Mouse (Mus musculus): Measurements from ENCODE around the gene Celsr1. TPM values are rescaled to one million over a fixed set of nuclear protein-coding genes. Genes with fewer than 3 reads are reported as not detected.

Celsr1 gene
- polyA plus RNA-seq, 1 experiment from 2014 or later: 5.1 TPM

GRCm38 (mm10) chr15:86018753-86019512, 14.6 kb downstream of the Celsr1 start:
- H3K36me3 ChIP-seq (ENCODE audit: control insufficient read depth, insufficient read depth, low read length): no peaks in the 10 kb centered on the region
- 0 out of 2 replicates have a peak, but pooled peaks cover 2% of the 10 kb centered on the region for H3K4me1 ChIP-seq (replicated peaks; ENCODE audit: control insufficient read depth, insufficient read depth, low read length)
- no peak overlapping the region for H3K4me3 ChIP-seq (ENCODE audit: low read depth, low read length)
- H3K9ac ChIP-seq (ENCODE audit: low read depth, low read length): no peak overlapping the region
- WGBS: 96% methylated on average over 5 of the region's 5 CpGs
- H3K9me3 ChIP-seq (ENCODE audit: control insufficient read depth, low read length): peaks cover 4% of the 10 kb centered on the region; the same call in 1 of the 2 replicates
- H3K27me3 ChIP-seq (ENCODE audit: control insufficient read depth, insufficient read depth, low read length): no peaks in the 10 kb centered on the region
- no peak for DNase-seq (ENCODE audit: low spot score)
- H3K4me2 ChIP-seq (replicated peaks; ENCODE audit: low read depth, low read length): no peak overlapping the region
- no peak overlapping the region for H3K27ac ChIP-seq (ENCODE audit: low read depth, low read length)
- ATAC-seq (ENCODE audit: low FRiP score): no peak

GRCm38 (mm10) chr15:86017336-86017735, 16.2 kb downstream of the Celsr1 start:
- Histone ChIP-seq H3K4me1 (replicated peaks; ENCODE audit: control insufficient read depth, insufficient read depth, low read length) (peaks cover 12% of the 10 kb centered on the region), H3K4me3 (ENCODE audit: low read depth, low read length) (no peak overlapping the region), H3K9me3 (ENCODE audit: control insufficient read depth, low read length) (peaks cover 4% of the 10 kb centered on the region; the same call in 1 of the 2 replicates), H3K36me3 (ENCODE audit: control insufficient read depth, insufficient read depth, low read length) (no peaks in the 10 kb centered on the region), H3K4me2 (replicated peaks; ENCODE audit: low read depth, low read length) (no peak overlapping the region), H3K27me3 (ENCODE audit: control insufficient read depth, insufficient read depth, low read length) (no peaks in the 10 kb centered on the region), H3K9ac (ENCODE audit: low read depth, low read length) (no peak overlapping the region), H3K27ac (ENCODE audit: low read depth, low read length) (no peak overlapping the region)
- no peak for ATAC-seq (ENCODE audit: low FRiP score)
- no peak for DNase-seq (ENCODE audit: low spot score)
- 96% methylated on average over 6 of the region's 6 CpGs for WGBS

GRCm38 (mm10) chr15:86015860-86016541, 17.6 kb downstream of the Celsr1 start:
- Histone ChIP-seq H3K4me3 (ENCODE audit: low read depth, low read length) (no peak overlapping the region), H3K9me3 (ENCODE audit: control insufficient read depth, low read length) (peaks cover 4% of the 10 kb centered on the region; the same call in 1 of the 2 replicates), H3K9ac (ENCODE audit: low read depth, low read length) (no peak overlapping the region), H3K27ac (ENCODE audit: low read depth, low read length) (no peak overlapping the region), H3K4me1 (replicated peaks; ENCODE audit: control insufficient read depth, insufficient read depth, low read length) (peaks cover 12% of the 10 kb centered on the region), H3K27me3 (ENCODE audit: control insufficient read depth, insufficient read depth, low read length) (no peaks in the 10 kb centered on the region), H3K36me3 (ENCODE audit: control insufficient read depth, insufficient read depth, low read length) (no peaks in the 10 kb centered on the region; the same call in 1 of the 2 replicates), H3K4me2 (replicated peaks; ENCODE audit: low read depth, low read length) (no peak overlapping the region)
- DNase-seq (ENCODE audit: low spot score) (no peak), ATAC-seq (ENCODE audit: low FRiP score) (no peak)
- WGBS: 64% methylated on average over 13 of the region's 13 CpGs

GRCm38 (mm10) chr15:86015026-86015425, 18.6 kb downstream of the Celsr1 start:
- Histone ChIP-seq H3K4me2 (replicated peaks; ENCODE audit: low read depth, low read length) (no peak overlapping the region), H3K27me3 (ENCODE audit: control insufficient read depth, insufficient read depth, low read length) (no peaks in the 10 kb centered on the region), H3K9me3 (ENCODE audit: control insufficient read depth, low read length) (peaks cover 4% of the 10 kb centered on the region; the same call in 1 of the 2 replicates), H3K9ac (ENCODE audit: low read depth, low read length) (no peak overlapping the region), H3K36me3 (ENCODE audit: control insufficient read depth, insufficient read depth, low read length) (no peaks in the 10 kb centered on the region; the same call in 1 of the 2 replicates), H3K4me1 (replicated peaks; ENCODE audit: control insufficient read depth, insufficient read depth, low read length) (peaks cover 12% of the 10 kb centered on the region), H3K27ac (ENCODE audit: low read depth, low read length) (no peak overlapping the region), H3K4me3 (ENCODE audit: low read depth, low read length) (no peak overlapping the region)
- ATAC-seq (ENCODE audit: low FRiP score) (no peak), DNase-seq (ENCODE audit: low spot score) (no peak)
- WGBS: 90% methylated on average over 7 of the region's 7 CpGs

- H3K9ac ChIP-seq (ENCODE audit: low read depth, low read length): no peak overlapping the region
- H3K4me1 ChIP-seq (replicated peaks; ENCODE audit: control insufficient read depth, insufficient read depth, low read length): peaks cover 12% of the 10 kb centered on the region
- H3K27ac ChIP-seq (ENCODE audit: low read depth, low read length): no peak overlapping the region
- H3K27me3 ChIP-seq (ENCODE audit: control insufficient read depth, insufficient read depth, low read length): no peaks in the 10 kb centered on the region
- peak; percentile 59; the same call in 1 of the 2 replicates for ATAC-seq (ENCODE audit: low FRiP score)
- no peak overlapping the region for H3K4me3 ChIP-seq (ENCODE audit: low read depth, low read length)
- no peak overlapping the region for H3K4me2 ChIP-seq (replicated peaks; ENCODE audit: low read depth, low read length)
- 34% methylated on average over 10 of the region's 10 CpGs for WGBS
- H3K36me3 ChIP-seq (ENCODE audit: control insufficient read depth, insufficient read depth, low read length): no peaks in the 10 kb centered on the region; the same call in 1 of the 2 replicates
- DNase-seq (ENCODE audit: low spot score): no peak
- no peaks in the 10 kb centered on the region for H3K9me3 ChIP-seq (ENCODE audit: control insufficient read depth, low read length)
Measured at GRCm38 (mm10) chr15:86013656-86014055, 19.9 kb downstream of the Celsr1 start.

GRCm38 (mm10) chr15:86013130-86013529, 20.4 kb downstream of the Celsr1 start:
- H3K4me2 ChIP-seq (replicated peaks; ENCODE audit: low read depth, low read length): no peak overlapping the region
- peaks cover 12% of the 10 kb centered on the region for H3K4me1 ChIP-seq (replicated peaks; ENCODE audit: control insufficient read depth, insufficient read depth, low read length)
- H3K4me3 ChIP-seq (ENCODE audit: low read depth, low read length): no peak overlapping the region
- no peak for DNase-seq (ENCODE audit: low spot score)
- no peaks in the 10 kb centered on the region for H3K27me3 ChIP-seq (ENCODE audit: control insufficient read depth, insufficient read depth, low read length)
- peak; percentile 53; the same call in 1 of the 2 replicates for ATAC-seq (ENCODE audit: low FRiP score)
- WGBS: 17% methylated on average over 2 of the region's 2 CpGs
- no peak overlapping the region for H3K9ac ChIP-seq (ENCODE audit: low read depth, low read length)
- no peaks in the 10 kb centered on the region for H3K9me3 ChIP-seq (ENCODE audit: control insufficient read depth, low read length)
- H3K27ac ChIP-seq (ENCODE audit: low read depth, low read length): no peak overlapping the region
- H3K36me3 ChIP-seq (ENCODE audit: control insufficient read depth, insufficient read depth, low read length): no peaks in the 10 kb centered on the region; the same call in 1 of the 2 replicates

- no peak overlapping the region for H3K4me3 ChIP-seq (ENCODE audit: low read depth, low read length)
- no peaks in the 10 kb centered on the region for H3K9me3 ChIP-seq (ENCODE audit: control insufficient read depth, low read length)
- H3K4me1 ChIP-seq (replicated peaks; ENCODE audit: control insufficient read depth, insufficient read depth, low read length): peaks cover 12% of the 10 kb centered on the region
- DNase-seq (ENCODE audit: low spot score) (no peak), ATAC-seq (ENCODE audit: low FRiP score) (no peak)
- H3K4me2 ChIP-seq (replicated peaks; ENCODE audit: low read depth, low read length): no peak overlapping the region
- no peaks in the 10 kb centered on the region; the same call in 1 of the 2 replicates for H3K36me3 ChIP-seq (ENCODE audit: control insufficient read depth, insufficient read depth, low read length)
- WGBS: 18% methylated on average over 6 of the region's 6 CpGs
- H3K27ac ChIP-seq (ENCODE audit: low read depth, low read length): no peak overlapping the region
- no peak overlapping the region for H3K9ac ChIP-seq (ENCODE audit: low read depth, low read length)
- 0 out of 2 replicates have a peak, but pooled peaks cover 2% of the 10 kb centered on the region for H3K27me3 ChIP-seq (ENCODE audit: control insufficient read depth, insufficient read depth, low read length)
Measured at GRCm38 (mm10) chr15:86007690-86008121, 25.9 kb downstream of the Celsr1 start.

GRCm38 (mm10) chr15:86005691-86006525, 27.7 kb downstream of the Celsr1 start:
- Histone ChIP-seq H3K9ac (ENCODE audit: low read depth, low read length) (no peak overlapping the region), H3K4me2 (replicated peaks; ENCODE audit: low read depth, low read length) (peak overlapping the region; percentile 15; the same call in 1 of the 2 replicates), H3K36me3 (ENCODE audit: control insufficient read depth, insufficient read depth, low read length) (no peaks in the 10 kb centered on the region; the same call in 1 of the 2 replicates), H3K4me1 (replicated peaks; ENCODE audit: control insufficient read depth, insufficient read depth, low read length) (peaks cover 14% of the 10 kb centered on the region), H3K4me3 (ENCODE audit: low read depth, low read length) (no peak overlapping the region), H3K9me3 (ENCODE audit: control insufficient read depth, low read length) (no peaks in the 10 kb centered on the region), H3K27ac (ENCODE audit: low read depth, low read length) (peak overlapping the region; percentile 90), H3K27me3 (ENCODE audit: control insufficient read depth, insufficient read depth, low read length) (0 out of 2 replicates have a peak, but pooled peaks cover 2% of the 10 kb centered on the region)
- DNase-seq (ENCODE audit: low spot score) (peak; percentile 88), ATAC-seq (ENCODE audit: low FRiP score) (peak; percentile 86)
- 15% methylated on average over 11 of the region's 11 CpGs for WGBS

Data from hindbrain, embryonic 11.5 days (tissue).